Mouse (Mus musculus): ENCODE measurements around the gene Tmem242.

Tmem242 gene

GRCm38 (mm10) chr17:5414041-5414440 is 26.0 kb downstream of the Tmem242 start:
- DNase-seq, result no peak

GRCm38 (mm10) chr17:5413350-5413749 is 26.7 kb downstream of the Tmem242 start:
- no peak for DNase-seq

- no peak for DNase-seq
These were observed 27.3 kb downstream of the Tmem242 start for GRCm38 (mm10) chr17:5412740-5413139.

GRCm38 (mm10) chr17:5412301-5412700 is 27.8 kb downstream of the Tmem242 start:
- DNase-seq, result no peak

GRCm38 (mm10) chr17:5411205-5411604 is 28.9 kb downstream of the Tmem242 start:
- DNase-seq, result no peak

- DNase-seq, result no peak
These were observed 29.7 kb downstream of the Tmem242 start for GRCm38 (mm10) chr17:5410336-5410735.

GRCm38 (mm10) chr17:5407030-5407429 is 33.0 kb downstream of the Tmem242 start:
- DNase-seq, result no peak

- DNase-seq, result peak; percentile 53 to 58
These were observed 33.5 kb downstream of the Tmem242 start for GRCm38 (mm10) chr17:5406566-5406965.

GRCm38 (mm10) chr17:5403885-5404284 is 36.2 kb downstream of the Tmem242 start:
- no peak for DNase-seq

GRCm38 (mm10) chr17:5402624-5403023 is 37.4 kb downstream of the Tmem242 start:
- DNase-seq, result peak; percentile 85 to 91

GRCm38 (mm10) chr17:5402069-5402468 is 38.0 kb downstream of the Tmem242 start:
- DNase-seq, result peak; percentile 45 to 68

- no peak for DNase-seq
These were observed 38.8 kb downstream of the Tmem242 start for GRCm38 (mm10) chr17:5401288-5401687.

GRCm38 (mm10) chr17:5400435-5401090 is 39.5 kb downstream of the Tmem242 start:
- no peak for DNase-seq

GRCm38 (mm10) chr17:5397148-5398007 is 42.7 kb downstream of the Tmem242 start:
- peak; percentile 70 to 86 for DNase-seq

- DNase-seq, result no peak
These were observed 43.8 kb downstream of the Tmem242 start for GRCm38 (mm10) chr17:5396213-5396612.

GRCm38 (mm10) chr17:5395454-5396205 is 44.4 kb downstream of the Tmem242 start:
- no peak for DNase-seq

GRCm38 (mm10) chr17:5390682-5391081 is 49.4 kb downstream of the Tmem242 start:
- DNase-seq, result no peak

GRCm38 (mm10) chr17:5388351-5388750 is 51.7 kb downstream of the Tmem242 start:
- no peak for DNase-seq

- DNase-seq, result no peak
These were observed 53.0 kb downstream of the Tmem242 start for GRCm38 (mm10) chr17:5386885-5387545.

- DNase-seq, result no peak
These were observed 54.4 kb downstream of the Tmem242 start for GRCm38 (mm10) chr17:5385694-5386093.

- DNase-seq, result peak; percentile 53 to 63
These were observed 62.1 kb downstream of the Tmem242 start for GRCm38 (mm10) chr17:5377930-5378310.

GRCm38 (mm10) chr17:5377151-5377929 is 62.7 kb downstream of the Tmem242 start:
- no peak for DNase-seq
